Mouse (Mus musculus) cerebellum, postnatal 36 days (tissue): ENCODE measurements at regions not wholly inside any gene's neighbourhood (a gene's known extent, or its start where the extent isn't known, plus 50 kb on each side); places are given as distances from the start of the nearest gene placed in this dataset.

Source experiments
- DNase-seq, 2 experiments: peaks; one replicate each; pipeline ENCODE4 v3.0.0; 2021 to 2022; ENCODE audit warnings: mixed read lengths in 2 of 2

DNA sequence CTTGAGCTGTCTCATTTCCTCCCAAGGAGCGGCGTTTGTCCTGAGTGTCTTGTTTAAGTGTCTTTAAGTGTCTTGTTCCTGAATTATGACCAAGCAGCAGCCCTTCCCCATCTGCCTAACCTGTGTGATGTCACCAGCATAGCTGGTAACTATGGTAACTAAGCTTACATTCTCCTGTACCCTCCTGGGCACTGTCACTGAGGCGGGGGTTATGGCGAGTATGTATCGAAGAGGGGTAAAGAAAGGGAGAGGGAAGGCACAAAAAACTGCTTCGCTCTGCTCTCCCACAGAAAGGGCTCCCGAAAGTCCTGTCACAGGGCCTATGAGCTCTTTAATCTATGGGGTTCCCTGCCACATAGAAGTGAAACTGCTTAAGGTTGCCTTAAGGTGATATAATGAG, 89.6 kb downstream of the Ppp4r2 start:
- DNase-seq = no peak

DNA sequence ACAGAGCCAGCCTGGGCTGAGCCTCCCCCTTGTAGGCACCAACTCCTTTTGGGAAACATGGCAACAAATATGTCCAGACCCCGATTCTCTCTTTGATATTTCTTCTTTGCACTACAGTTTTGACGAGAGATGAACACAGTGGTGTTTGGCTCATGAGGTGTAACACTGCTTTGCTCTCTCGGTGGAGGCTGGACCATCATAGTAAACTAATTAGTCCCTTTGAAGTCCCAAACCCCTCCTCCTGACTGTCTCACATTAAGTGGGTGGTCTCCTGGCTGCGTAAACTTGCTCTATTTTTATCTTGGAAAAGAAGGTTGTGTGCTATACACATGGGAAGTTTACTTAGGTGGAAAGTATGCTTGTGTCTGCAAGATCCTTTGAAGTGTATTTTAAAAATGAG, 90.3 kb downstream of the Ppp4r2 start:
- no peak for DNase-seq

DNA sequence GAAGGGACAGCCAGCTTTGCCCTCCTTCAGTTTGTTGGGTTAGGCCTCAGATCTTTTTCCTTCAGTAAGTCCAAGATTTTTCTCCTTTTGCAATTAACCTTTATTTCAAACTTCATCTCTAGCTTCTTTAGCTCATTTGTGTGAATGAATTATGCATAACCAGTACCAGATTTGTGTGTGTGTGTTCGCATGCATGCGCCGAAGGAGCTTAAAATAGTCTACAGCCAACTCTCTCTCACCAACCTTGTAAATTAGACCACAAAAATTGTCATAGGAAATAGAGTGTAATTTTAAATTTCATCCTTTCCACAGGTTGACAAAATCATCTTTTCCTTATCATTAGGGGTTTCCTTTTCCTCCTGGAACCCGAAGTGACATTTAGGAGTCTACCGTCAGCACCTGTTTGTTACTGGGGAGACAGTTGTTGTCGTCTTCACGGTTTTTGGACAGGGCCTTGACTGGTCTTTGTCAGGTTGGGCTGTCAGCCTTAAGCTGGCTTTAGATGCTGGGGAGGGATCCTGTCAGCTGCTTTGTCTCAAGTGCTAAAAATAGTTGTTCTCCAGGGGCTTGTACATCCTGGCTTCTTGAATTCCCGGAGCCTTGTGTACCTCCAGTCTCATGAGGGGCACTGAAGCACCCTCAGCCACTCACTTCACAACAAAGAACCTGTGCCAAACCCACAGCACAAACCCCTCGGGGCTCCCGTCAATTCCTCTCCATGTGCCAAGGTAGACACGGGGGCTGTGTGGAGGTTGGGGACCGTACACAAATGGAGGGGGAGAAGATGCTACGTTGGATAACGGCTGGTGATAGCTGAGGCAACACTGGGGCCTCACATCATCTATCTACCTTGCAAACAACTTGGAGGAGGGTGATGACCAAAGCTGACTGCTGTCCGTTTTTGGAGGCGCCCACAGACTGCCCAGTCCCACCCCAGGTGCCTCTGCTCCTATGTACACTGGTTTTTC, 95.7 kb downstream of the Ppp4r2 start:
- no peak for DNase-seq

DNA sequence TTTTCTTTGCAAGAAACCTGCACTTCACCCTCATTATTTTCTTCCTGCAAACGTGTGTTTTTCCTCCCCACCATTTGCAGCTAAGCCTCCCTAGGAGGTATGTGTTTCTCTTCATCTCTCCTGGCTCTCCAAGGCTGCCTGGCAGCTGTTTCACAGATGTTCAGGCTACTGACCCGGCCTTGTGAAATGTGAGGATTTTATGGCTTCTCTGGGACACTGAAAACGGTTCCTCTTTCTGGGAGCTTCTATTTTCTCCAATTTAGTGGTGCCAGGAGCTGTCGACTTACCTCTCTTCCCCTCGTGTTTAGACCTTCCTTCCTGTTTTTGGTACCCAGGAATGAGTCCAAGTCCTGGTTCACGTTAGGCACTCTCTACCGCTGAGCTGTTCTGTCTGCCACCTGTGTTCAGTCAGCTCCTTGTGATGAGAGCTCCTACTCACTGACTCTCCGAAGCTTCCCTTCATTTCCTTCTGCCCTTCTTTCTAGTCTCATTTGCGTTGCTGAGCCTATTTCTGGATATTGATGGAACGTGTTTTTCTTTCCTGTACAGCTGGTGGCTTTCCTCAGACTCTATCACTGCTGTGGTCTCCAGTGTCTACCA, 96.4 kb downstream of the Ppp4r2 start:
- no peak for DNase-seq

DNA sequence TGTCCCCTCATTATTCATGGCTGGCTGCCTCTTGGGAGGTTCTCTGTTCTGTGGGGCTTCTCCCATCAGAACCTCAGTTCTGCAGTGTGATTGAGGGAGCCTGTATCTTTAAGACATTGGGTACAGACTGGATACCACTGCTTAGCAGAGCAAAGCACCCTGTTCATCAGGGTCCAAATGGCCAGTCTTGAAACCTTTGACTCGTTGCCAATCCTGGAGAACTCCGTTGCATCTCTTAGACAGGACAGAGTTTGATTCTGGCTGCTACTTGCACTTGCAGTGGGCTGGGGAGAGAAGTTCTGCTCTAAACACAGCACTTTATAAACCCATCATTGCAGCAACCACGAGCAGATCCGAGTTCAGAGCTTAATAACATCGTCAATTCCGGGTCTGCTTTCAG, 97.3 kb downstream of the Ppp4r2 start:
- DNase-seq = no peak

DNA sequence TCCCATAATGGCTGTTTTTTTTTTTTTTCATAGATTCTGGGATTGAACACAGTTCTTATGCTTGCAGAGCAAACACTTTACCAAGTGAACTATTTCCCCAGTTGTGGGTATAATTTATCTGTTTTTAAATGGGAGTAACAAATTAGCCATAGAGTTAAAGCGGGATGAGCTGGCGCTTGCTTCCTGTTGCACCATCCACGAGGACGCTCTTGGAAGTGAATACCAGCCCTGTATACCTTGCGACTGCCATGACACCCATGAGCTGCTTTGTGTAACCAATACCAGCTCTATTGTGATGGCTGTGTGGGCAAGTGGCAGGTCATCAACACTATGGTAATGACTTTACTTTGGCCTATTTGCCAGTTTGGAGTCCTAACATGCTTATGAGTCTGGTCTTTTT, 101.0 kb downstream of the Ppp4r2 start:
- no peak for DNase-seq

DNA sequence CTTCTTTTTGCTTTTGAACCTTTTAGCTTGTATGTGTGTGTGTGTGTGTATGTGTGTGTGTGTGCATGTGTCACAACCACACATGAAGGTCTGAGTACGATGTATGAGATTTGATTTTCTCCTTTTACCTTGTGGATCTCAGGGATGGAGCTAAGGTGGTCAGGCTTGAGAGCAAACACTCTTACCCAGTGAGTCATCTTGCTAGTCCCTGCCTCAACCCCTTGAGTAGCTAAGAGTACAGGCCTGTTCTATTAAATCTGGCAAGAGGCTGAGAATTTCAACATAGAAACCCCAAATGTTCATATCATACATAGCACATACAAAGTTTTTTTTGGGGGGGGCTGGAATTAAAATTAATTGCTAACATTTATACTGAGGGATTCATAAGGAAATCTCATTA, 104.4 kb downstream of the Ppp4r2 start:
- no peak for DNase-seq

DNA sequence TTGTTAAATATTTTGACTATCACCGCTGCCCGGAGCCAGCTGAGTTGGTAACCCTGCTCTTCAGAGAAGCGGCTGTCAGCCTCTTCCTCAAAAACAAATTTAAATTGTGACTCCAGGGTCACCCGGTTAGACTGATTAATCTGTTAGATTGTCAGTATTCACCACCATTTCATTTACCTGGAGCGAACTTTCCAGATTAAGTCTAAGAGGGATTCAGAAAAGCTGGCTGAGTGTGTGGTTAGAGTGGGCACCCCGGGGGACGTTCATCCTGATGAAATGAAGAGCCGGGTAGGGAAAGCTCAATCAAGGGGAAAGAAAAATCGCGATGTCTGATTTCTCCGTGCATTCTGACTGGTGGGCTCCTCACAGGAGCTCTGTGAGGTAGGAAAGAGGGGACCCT, 105.0 kb downstream of the Ppp4r2 start:
- no peak for DNase-seq

DNA sequence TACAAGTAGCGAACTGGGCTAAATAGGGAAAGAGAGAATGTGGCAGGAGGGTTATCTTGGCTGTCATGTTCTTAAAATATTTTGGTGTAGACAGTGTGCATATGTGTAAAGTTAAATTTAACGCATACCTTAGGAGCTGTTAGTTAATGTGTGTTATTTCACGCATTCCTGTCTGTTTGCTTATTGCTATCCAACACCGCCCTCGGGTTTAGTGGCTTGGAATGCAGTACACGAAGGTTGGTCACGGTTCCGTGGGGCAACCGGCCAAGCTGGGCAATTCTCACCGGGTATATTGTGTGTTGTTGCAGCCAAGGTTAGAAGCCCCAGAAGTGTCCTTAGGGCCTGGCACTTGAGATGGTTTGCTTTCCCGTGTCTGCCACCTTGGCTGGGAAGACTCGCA, 105.6 kb downstream of the Ppp4r2 start:
- peak; percentile 15 to 19 for DNase-seq

DNA sequence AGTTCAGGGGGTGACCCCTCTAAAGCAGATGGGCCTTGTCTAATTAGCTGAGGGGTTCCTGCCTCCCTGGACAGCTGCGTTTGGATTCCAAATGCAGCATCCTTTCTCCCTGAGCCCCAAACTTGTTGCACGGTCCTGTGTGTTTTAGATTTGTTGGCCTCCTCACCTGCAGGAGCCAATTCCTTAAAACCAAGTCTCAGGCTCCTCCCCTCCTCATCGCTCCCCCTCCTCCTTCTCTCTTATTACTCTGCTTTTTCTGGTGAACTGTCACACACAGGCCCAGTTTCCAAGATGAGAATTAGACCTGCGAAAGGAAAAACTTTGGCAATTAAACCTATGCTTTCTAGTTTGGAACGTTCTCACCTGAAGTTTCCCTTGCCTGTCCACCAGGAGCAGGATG, 106.3 kb downstream of the Ppp4r2 start:
- DNase-seq = no peak

DNA sequence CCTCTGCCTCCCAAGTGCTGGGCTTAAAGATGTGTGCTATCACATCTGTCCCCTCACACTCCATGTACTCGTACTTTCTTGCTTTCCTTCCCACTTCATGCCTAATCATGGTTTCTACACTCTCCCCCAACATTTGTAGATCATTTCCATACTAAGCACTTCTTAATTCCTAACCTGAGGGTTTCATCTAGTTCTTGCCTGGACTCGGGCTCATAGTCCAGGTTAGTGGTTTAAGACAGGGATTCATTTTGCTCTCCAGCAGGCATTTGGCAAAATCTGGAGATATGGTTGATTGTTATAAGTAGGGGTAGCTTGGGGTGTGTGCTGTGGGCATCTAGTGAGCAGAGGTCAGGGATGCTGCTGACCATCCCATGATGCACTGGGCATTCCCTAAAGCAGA, 108.3 kb downstream of the Ppp4r2 start:
- DNase-seq = no peak

DNA sequence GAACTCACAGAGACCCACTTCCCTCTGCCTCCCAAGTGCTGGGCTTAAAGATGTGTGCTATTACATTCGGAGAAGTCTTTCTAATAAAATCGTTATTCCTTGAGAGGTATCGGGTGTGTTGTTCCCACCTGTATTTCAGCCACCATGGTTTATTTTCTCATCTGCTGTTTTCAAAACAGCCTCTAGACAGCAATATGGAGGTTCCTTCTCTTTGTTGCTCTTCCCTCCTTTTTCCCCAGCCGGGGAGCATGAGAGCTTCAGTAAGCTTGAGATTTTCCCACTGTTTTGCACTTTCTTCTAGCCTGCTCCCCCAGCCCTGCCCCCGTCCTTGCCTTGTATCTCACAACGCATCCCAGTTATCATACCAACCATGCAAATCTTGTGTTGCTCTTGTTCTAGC, 109.5 kb downstream of the Ppp4r2 start:
- DNase-seq = no peak

DNA sequence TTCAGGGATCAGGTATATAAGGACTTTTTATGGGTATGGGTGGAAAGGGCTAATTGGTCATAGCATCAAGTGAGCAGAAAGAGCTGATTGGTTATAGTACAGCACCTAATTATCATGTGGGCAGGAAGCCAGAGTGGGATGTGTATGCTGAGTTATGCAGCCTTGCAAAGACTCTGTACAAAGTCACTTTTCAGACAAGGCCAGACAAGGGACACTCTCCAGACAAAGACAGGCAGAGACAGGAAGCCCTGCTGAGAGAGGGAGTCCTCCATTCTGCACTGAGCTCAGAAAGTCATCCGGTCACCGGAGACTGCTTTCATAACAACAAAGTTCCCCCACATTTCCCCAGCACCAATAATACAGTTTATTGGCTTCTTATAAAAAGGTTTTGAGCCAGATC, 112.4 kb downstream of the Ppp4r2 start:
- DNase-seq = no peak

DNA sequence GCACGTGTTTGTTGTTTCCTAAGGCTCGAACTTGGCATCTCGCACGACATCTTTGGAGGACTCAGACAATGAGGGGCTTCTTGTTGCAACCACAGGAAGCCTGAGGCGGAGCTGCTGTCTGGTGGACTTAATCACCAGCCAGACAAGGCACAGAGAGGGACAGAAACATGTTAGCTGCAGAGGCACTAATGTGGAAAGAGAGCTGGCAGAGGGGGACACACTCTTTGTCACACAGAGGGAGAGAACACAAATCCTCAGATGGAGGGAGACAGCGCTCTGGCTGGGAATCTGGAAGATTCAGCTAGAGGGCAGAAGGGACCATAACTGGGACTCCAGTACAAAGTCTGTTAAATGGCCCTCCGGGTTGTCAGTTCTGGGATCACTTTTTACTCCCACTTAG, 114.9 kb downstream of the Ppp4r2 start:
- no peak for DNase-seq

DNA sequence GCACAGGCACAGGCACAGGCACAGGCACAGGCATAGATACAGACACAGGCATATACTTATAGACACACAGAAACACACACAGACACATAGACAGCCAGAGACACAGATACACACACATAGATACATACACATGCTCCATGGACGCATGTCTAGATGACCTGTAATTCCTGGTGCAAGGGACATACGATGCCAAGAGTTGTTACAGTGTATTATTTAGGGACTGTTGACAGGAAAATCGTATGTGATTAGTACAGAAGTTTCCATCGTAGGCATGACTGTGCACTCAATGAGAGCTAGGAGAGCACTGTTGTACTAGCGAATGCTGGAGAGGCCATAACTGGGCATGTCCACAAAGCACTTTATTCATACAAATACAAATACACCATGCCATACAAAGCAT, 118.2 kb downstream of the Ppp4r2 start:
- no peak for DNase-seq

DNA sequence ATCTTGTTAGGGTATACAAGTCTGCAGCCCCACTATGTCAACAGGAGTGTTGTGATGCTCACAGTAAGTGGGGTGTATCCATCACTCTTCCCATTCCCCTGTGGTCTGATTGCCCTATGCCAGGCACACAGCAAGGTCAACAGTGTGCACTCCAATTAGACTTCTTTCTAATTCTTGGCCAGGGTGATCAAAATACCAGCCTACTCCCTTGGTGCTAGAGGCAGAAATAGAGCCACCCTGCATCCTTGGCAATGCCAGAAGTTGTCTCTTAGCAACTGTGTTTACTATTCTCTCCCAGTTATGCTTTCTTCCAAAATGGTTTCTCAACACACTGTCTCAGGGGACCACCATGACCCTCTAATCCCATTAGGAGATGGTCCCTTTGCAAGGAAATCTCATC, 119.0 kb downstream of the Ppp4r2 start:
- DNase-seq = no peak

DNA sequence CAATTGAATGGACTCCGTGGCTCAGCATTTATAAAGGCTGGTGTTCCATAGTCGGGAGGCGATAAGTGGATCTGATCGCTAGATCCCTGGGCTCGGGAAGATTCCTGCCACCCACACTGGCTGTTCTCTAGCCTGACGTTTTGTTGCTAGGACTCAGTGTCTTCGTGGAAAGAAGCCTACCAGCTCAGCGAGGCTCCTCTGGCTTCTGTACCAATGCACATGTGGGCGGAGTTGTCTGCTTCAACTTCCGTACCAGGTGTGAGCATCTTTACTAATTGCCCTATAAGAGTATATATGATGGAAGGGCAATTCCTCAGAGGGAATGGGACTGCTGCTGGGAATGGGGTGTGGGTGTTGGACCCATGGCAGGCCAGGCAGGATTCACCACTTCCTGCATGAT, 121.1 kb downstream of the Ppp4r2 start:
- DNase-seq = no peak

DNA sequence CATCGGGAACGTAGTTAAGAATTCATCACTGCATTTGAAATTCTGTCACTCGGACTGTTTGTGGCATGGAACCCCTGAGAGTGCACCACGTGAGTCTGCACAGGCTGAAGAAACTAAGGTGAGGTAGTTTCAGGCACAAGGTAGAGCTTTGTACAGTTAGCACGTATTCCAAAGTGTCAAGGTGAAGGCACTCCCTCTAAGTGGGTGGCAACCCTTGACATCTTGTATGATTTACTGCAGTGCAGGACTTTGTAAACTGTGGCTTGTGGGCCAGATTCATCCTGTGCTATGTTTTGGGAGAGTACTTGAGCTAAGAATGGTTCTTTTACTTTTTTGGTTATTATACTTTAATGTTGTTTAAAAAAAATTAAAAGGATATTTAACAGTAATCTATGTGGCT, 133.1 kb downstream of the Ppp4r2 start:
- DNase-seq = no peak

DNA sequence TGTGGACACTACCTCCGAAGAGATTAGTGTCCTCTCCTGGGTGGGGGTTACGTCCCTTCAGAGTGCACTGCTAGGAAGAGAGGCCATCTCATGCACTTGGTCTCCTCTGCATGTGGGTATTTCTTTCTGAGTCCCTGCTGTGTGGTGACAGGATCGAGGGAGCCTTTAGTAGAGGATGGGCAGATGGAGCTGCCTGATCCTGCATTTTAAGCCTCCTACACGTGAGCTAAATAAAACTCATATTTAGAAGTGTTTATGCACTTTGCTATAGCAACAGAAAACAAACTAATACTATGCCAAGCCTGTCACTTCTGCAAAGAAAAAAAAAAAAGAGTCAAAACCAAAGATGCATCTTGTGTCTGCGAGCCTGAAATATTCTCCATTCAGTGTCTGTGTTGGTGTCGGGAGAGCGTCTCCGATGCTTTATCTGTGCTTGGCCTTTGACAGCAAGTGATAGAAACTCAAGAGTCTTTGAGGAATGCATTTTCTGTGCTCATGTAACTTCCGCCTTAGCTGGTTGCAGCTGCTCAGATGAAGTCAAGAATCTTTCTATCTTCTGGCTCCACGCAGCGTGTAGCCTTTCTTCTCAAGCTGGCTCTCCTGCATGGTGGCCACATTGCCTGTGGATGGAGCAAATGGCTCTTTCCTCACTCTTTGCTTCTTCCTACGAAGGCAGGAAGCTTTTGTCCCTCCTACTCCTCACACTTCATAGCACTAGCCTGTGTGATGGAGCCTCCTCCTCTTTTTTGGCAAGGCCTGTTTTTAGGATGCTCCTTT, 134.8 kb downstream of the Ppp4r2 start:
- no peak for DNase-seq

DNA sequence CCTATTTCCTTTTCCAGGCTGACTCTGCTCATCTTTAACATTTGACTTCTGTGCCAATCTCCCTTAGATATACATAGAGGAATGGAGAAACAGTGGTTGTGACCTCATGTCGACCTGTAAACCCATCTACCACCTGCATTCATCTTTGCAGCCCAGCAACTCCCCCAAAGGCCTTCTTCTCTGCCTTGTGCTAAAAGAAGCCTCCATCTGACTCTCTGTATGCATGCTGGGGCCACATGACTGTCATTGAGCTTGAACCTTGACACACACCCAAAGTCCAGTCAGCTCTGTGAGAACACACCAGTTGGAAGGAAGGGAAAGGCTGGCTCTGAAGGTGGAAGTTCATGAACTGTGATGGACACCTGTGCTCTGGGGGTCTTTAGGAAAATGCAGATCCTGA, 135.5 kb downstream of the Ppp4r2 start:
- DNase-seq = no peak

DNA sequence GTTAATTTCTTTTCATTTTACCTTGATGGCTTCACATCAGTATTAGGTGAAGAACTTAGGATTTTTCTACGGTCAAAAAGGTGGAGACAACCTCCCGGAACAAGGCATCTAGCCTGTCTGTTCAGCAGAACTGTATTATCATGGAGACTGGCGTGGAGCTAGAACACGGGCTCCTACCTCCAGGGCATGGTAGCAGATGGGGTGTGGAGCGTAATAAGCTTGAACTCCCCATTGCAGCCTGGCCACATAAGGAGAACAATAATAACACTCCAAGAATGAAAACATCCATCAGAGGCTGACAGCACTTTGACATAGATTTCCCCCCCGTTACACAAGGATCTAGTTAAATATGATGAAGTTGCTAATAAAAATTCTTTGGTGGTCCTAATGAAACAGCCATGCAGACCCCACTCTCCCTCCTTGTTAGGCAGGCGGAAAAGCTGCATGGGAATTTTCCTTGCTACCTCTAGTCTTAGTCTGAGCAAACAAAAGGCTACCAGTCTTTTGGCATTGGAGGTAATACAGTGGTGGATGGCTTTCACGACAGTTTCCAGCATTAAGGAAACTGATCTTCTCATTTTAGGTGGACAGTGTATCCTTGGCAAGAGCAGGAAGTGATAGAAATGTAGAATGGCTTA, 137.5 kb downstream of the Ppp4r2 start:
- peak in 1 of 2 experiments; percentile 6 for DNase-seq

DNA sequence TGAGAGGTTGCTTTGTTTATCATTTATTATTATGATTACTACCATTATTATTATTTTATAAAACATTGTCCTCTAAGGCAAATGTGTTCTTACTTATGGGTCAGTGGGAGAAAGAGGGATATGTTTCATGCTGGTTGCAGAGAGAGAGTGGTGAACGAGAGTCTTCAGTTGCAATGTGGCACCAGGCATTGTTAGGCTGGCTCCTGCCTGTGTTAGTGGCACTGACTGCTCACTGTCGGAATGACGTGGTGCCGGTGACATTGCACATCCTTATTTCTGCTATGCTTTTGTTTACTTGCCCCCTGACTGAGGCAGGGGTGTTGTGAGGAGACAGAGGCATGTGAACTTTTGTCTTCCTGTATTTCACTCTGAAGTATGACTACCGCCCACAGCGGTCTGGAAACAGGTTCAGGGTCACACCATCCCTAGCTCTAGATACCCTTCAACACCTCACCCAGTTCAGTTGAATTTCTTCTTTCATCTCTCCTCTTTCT, 138.1 kb downstream of the Ppp4r2 start:
- DNase-seq = no peak
